Mouse (Mus musculus) heart, postnatal 0 days (tissue): ENCODE results near the gene Kctd11. TPM values are rescaled to one million over a fixed set of nuclear protein-coding genes. Genes with fewer than 3 reads are reported as not detected.

Experiments used
- ATAC-seq: fragments of 200-750 bp; cut with Nextera tagmentation; 2 replicates; pipeline ENCODE4 v1.8.0; 2017; ENCODE audit warnings: low read depth, moderate number of reproducible peaks, moderate library complexity; ENCODE audit not compliant: insufficient read depth
- DNase-seq: peaks from one replicate; pipeline ENCODE4 v3.0.0-alpha.2; 2016; ENCODE audit warnings: low spot score
- H3K27ac ChIP-seq: fragments of 300-500 bp; sonication (generic); 2 replicates; pipeline ENCODE4 v1.5.1; 2014; ENCODE audit warnings: low read depth, mild to moderate bottlenecking
- H3K27me3 ChIP-seq: fragments of 300-500 bp; sonication (generic); 2 replicates; pipeline ENCODE4 v1.6.1; 2014; ENCODE audit warnings: low read length, mixed read lengths; ENCODE audit not compliant: control insufficient read depth, insufficient read depth
- H3K36me3 ChIP-seq: fragments of 300-500 bp; sonication (generic); replicated peaks from 2 replicates; pipeline ENCODE4 v1.6.1; 2014; ENCODE audit warnings: low read length, mixed read lengths; ENCODE audit not compliant: control insufficient read depth, insufficient read depth
- H3K4me1 ChIP-seq: fragments of 300-500 bp; sonication (generic); 2 replicates; pipeline ENCODE4 v1.6.1; 2014; ENCODE audit warnings: antibody characterized with exemption; ENCODE audit not compliant: control insufficient read depth, insufficient read depth
- H3K4me2 ChIP-seq: fragments of 300-500 bp; sonication (generic); 2 replicates; pipeline ENCODE4 v1.6.1; 2014; ENCODE audit warnings: low read depth, mild to moderate bottlenecking, low read length, moderate library complexity
- H3K4me3 ChIP-seq: fragments of 300-500 bp; sonication (generic); 2 replicates; pipeline ENCODE4 v1.5.1; 2014; ENCODE audit warnings: low read depth, low read length
- H3K9ac ChIP-seq: fragments of 300-500 bp; sonication (generic); replicated peaks from 2 replicates; pipeline ENCODE4 v1.6.1; 2014; ENCODE audit warnings: low read depth, low read length, mixed read lengths
- H3K9me3 ChIP-seq: fragments of 300-500 bp; sonication (generic); replicated peaks from 2 replicates; pipeline ENCODE4 v1.6.1; 2016; ENCODE audit warnings: low read length; ENCODE audit not compliant: control insufficient read depth
- CTCF ChIP-seq: IDR thresholded peaks from 2 replicates; pipeline ENCODE4 v1.5.1; 2016; ENCODE audit warnings: antibody characterized with exemption, control low read depth, low read depth
- EP300 ChIP-seq: IDR thresholded peaks from 2 replicates; pipeline ENCODE4 v1.6.1; 2016; ENCODE audit warnings: antibody characterized with exemption, low read depth
- WGBS: fragments of 180-500 bp; shearing (Covaris S2); extraction: QIAGEN DNeasy Blood & Tissue Kit; methylation state at CpG from one replicate; pipeline ENCODE4 v1.1.7; 2014; 5-methylcytosine and 5-hydroxymethylcytosine counted together
- polyA plus RNA-seq: library from polyadenylated mRNA; unstranded; fragments of >200 nt; fragmentation: Nextera tagmentation; extraction: Ambion mirVana; gene quantifications from 2 replicates; pipeline ENCODE4 v1.2.1, GENCODE M21; 2015
- total RNA-seq: library from RNA; depleted of rRNA; stranded (reverse); fragments of >200 nt; gene quantifications from 2 replicates; pipeline ENCODE4 v1.2.3, GENCODE M21; 2014; ENCODE audit warnings: low replicate concordance

Gene Kctd11
- total and polyA plus RNA-seq, 2 experiments from 2014 or later: 2.3 to 9.4 TPM

- no peak overlapping the region for H3K27ac ChIP-seq
- TF ChIP-seq EP300 (no peak), CTCF (no peak)
- ATAC-seq (no peak), DNase-seq (no peak)
- H3K27me3 ChIP-seq: peaks cover 12% of the 10 kb centered on the region; the same call in 1 of the 2 replicates
- H3K4me2 ChIP-seq: no peak overlapping the region
- 40% methylated on average over 7 of the region's 7 CpGs for WGBS
- 0 out of 2 replicates have a peak, but pooled peaks cover 2% of the 10 kb centered on the region for H3K4me1 ChIP-seq
- no peaks in the 10 kb centered on the region for H3K9me3 ChIP-seq
- H3K9ac ChIP-seq: no peak overlapping the region
- H3K36me3 ChIP-seq: peaks cover 32% of the 10 kb centered on the region
- no peak overlapping the region for H3K4me3 ChIP-seq
These were observed 27.2 kb downstream of the Kctd11 start for GRCm38 (mm10) chr11:69853994-69854393.

DNA sequence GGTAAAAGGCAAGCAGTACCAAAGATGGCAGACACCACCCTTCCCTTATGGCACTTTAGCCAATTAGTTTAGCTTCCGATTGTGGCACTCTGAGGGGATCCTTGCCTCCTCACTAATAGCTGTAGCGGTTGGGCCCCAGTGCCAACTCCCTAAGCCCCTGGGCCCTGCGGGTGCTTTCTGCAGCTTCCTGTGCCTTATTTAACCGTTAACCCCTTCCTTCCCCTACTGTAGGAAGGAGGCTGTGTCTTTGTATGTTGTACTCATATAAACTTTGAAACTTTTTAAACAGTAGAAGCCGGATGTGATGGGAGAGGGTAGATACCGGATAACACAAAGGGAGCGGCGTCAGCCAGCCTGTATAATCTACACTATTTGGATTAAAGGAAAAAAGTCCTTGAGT, 30.5 kb downstream of the Kctd11 start:
- DNase-seq (no peak), ATAC-seq (no peak)
- H3K27me3 ChIP-seq: no peaks in the 10 kb centered on the region
- WGBS: 71% methylated on average over 8 of the region's 8 CpGs
- H3K9ac ChIP-seq: no peak overlapping the region
- no peak overlapping the region for H3K4me2 ChIP-seq
- H3K27ac ChIP-seq: no peak overlapping the region
- H3K9me3 ChIP-seq: no peaks in the 10 kb centered on the region
- peaks cover 41% of the 10 kb centered on the region for H3K36me3 ChIP-seq
- no peak overlapping the region for H3K4me3 ChIP-seq
- TF ChIP-seq CTCF (no peak), EP300 (no peak)
- H3K4me1 ChIP-seq: peaks cover 14% of the 10 kb centered on the region; the same call in 1 of the 2 replicates

DNA sequence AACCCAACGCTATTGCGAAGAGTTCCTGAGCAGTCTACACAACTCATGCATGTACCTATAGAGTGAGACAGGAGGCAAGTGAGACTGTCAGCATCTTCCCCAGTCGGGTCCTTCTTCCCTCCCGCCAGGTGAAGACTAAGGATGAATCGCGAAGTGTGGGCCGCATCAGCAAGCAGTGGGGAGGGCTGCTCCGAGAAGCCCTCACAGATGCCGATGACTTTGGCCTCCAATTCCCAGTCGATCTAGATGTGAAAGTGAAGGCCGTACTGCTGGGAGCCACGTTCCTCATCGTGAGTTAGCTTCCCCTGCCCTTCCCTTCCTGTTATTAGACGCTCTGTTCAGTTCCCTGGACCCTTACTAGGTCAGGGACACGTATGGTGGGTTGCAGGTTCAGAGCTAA, 31.3 kb downstream of the Kctd11 start:
- H3K27me3 ChIP-seq: no peaks in the 10 kb centered on the region
- no peak for DNase-seq
- peaks cover 41% of the 10 kb centered on the region for H3K36me3 ChIP-seq
- H3K4me3 ChIP-seq: no peak overlapping the region
- no peaks in the 10 kb centered on the region for H3K9me3 ChIP-seq
- H3K9ac ChIP-seq: no peak overlapping the region
- ATAC-seq: no peak
- no peak overlapping the region for H3K27ac ChIP-seq
- WGBS: 89% methylated on average over 15 of the region's 15 CpGs
- no peak overlapping the region for H3K4me2 ChIP-seq
- TF ChIP-seq CTCF: no peak
- H3K4me1 ChIP-seq: peaks cover 20% of the 10 kb centered on the region; the same call in 1 of the 2 replicates

GRCm38 (mm10) chr11:69849128-69849527, 32.1 kb downstream of the Kctd11 start:
- Histone ChIP-seq H3K36me3 (peaks cover 41% of the 10 kb centered on the region), H3K27me3 (no peaks in the 10 kb centered on the region), H3K4me3 (no peak overlapping the region), H3K9me3 (no peaks in the 10 kb centered on the region), H3K27ac (peak overlapping the region; percentile 56), H3K9ac (no peak overlapping the region), H3K4me2 (no peak overlapping the region), H3K4me1 (peaks cover 20% of the 10 kb centered on the region; the same call in 1 of the 2 replicates)
- no peak for DNase-seq
- no peak for ATAC-seq
- WGBS: 80% methylated on average over 9 of the region's 9 CpGs
- TF ChIP-seq CTCF: no peak
- TF ChIP-seq EP300: no peak

DNA sequence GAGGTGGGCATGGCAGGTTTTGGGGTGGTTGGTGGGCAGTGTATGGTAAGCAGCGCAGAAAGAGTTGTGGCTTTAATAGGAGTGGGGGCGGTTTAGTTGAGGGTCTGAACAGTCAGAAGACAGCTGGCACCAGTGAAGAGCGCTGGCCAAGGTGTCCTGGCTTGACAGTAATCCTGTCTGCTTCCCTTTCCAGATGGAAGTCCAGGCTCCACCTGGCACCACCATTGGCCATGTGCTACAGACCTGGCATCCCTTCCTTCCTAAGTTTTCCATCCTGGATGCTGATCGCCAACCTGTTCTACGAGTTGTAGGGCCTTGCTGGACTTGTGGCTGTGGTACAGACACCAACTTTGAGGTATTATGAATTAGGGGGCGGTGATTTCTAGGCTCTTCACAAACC, 33.2 kb downstream of the Kctd11 start:
- no peaks in the 10 kb centered on the region for H3K9me3 ChIP-seq
- no peak for TF ChIP-seq CTCF
- TF ChIP-seq EP300: no peak
- no peak for ATAC-seq
- H3K4me3 ChIP-seq: no peak overlapping the region
- H3K4me2 ChIP-seq: no peak overlapping the region
- H3K36me3 ChIP-seq: peaks cover 41% of the 10 kb centered on the region
- no peak for DNase-seq
- WGBS: 95% methylated on average over 6 of the region's 6 CpGs
- H3K27ac ChIP-seq: no peak overlapping the region
- no peaks in the 10 kb centered on the region for H3K27me3 ChIP-seq
- no peak overlapping the region for H3K9ac ChIP-seq
- peaks cover 20% of the 10 kb centered on the region; the same call in 1 of the 2 replicates for H3K4me1 ChIP-seq
